Mouse (Mus musculus) intestine, embryonic 15.5 days (tissue): Measurements from ENCODE around the gene Gm49450. TPM values are rescaled to one million over a fixed set of nuclear protein-coding genes. Genes with fewer than 3 reads are reported as not detected.

ENCODE experiments used
- ATAC-seq: fragments of 200-750 bp; cut with Nextera tagmentation; 2 replicates; pipeline ENCODE4 v1.8.0; 2017; ENCODE audit warnings: moderate TSS enrichment, moderate library complexity
- H3K27ac ChIP-seq: fragments of 300-500 bp; sonication (generic); 2 replicates; pipeline ENCODE4 v1.5.1; 2015; ENCODE audit warnings: mild to moderate bottlenecking, inconsistent platforms
- H3K27me3 ChIP-seq: fragments of 300-500 bp; sonication (generic); replicated peaks from 2 replicates; pipeline ENCODE4 v1.6.1; 2015; ENCODE audit warnings: inconsistent platforms
- H3K36me3 ChIP-seq: fragments of 300-500 bp; sonication (generic); 2 replicates; pipeline ENCODE4 v1.6.1; 2015; ENCODE audit warnings: inconsistent platforms
- H3K4me1 ChIP-seq: fragments of 300-500 bp; sonication (generic); replicated peaks from 2 replicates; pipeline ENCODE4 v1.6.1; 2015; ENCODE audit warnings: inconsistent platforms
- H3K4me2 ChIP-seq: fragments of 300-500 bp; sonication (generic); replicated peaks from 2 replicates; pipeline ENCODE4 v1.6.1; 2015; ENCODE audit warnings: mild to moderate bottlenecking, inconsistent platforms
- H3K4me3 ChIP-seq: fragments of 300-500 bp; sonication (generic); replicated peaks from 2 replicates; pipeline ENCODE4 v1.5.1; 2015; ENCODE audit warnings: inconsistent platforms
- H3K9ac ChIP-seq: fragments of 300-500 bp; sonication (generic); 2 replicates; pipeline ENCODE4 v1.6.1; 2015; ENCODE audit warnings: inconsistent platforms
- H3K9me3 ChIP-seq: fragments of 300-500 bp; sonication (generic); 2 replicates; pipeline ENCODE4 v1.6.1; 2016; ENCODE audit warnings: inconsistent platforms
- WGBS: fragments of 180-500 bp; shearing (Covaris S2); methylation state at CpG from one replicate; pipeline ENCODE4 v1.1.7; 2015; 5-methylcytosine and 5-hydroxymethylcytosine counted together
- polyA plus RNA-seq: library from polyadenylated mRNA; unstranded; fragments of >200 nt; fragmentation: Nextera tagmentation; extraction: Ambion mirVana; gene quantifications from 2 replicates; pipeline ENCODE4 v1.2.1, GENCODE M21; 2015

Gene Gm49450
- polyA plus RNA-seq, 1 experiment from 2014 or later = not detected

DNA sequence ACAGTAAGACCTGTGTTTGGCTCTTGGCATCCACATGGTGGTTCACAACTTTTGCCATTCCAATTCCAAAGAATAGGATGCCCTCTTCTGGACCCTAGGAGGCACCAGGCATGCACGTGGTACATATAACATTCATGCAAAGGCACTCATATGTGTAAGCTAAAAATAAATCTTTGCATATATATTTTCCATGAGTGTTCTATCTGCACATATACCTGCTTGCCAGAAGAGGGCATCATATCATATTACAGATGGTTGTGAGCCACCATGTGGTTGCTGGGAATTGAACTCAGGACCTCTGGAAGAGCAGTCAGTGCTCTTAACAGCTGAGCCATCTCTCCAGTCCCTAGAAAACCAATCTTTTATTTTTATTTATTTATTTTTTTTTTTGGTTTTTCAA is 51.8 kb downstream of the Gm49450 start:
- H3K36me3 ChIP-seq = peaks cover 7% of the 10 kb centered on the region; the same call in 1 of the 2 replicates
- H3K4me2 ChIP-seq = no peak overlapping the region
- H3K9ac ChIP-seq = no peak overlapping the region
- H3K27ac ChIP-seq = no peak overlapping the region
- H3K4me3 ChIP-seq = no peak overlapping the region
- 57% methylated on average over 1 of the region's 1 CpGs for WGBS
- ATAC-seq = no peak
- H3K4me1 ChIP-seq = peaks cover 14% of the 10 kb centered on the region
- H3K9me3 ChIP-seq = no peaks in the 10 kb centered on the region
- peaks cover 29% of the 10 kb centered on the region for H3K27me3 ChIP-seq

DNA sequence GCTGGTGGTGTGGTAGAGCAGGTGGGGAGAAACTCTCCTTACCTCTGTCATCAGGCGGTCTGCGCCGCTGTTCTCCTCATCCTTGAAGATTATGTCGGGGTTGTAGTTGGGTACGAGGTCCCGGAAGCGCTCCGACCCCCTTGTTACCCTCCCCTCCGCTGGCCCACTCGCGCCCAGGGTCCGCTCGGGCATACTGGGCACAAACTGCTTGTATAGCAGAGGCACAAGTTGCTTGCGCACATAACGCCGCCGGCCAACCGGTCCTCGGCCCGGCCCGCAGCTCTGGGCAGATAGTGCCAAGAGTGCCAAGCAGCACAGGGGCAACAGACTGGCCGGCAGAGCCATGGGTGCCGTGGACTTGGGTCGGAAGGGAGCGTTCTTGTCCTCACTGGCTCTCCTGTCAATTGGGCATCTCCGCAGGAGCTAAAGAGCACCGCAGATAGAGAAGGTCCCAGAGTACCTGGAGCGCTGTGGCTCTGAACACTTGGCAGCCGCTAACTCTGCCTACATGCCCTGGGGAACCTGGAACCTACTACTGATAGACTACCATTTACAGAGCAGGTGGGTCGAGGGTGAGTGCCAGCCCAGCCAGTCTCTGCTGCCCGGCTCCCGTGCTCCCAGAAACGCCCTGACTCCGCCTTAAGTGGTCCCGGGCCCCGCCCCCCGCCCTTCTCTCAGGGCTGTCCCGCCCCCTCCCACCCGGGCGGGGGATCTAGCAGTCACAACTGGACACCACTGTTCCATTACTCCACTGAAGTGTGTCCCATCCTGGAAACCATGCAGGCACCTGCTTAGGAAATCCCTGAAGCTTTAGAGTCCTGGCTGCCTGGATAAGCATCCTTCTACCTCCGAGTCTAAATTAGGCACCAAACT is 55.2 kb downstream of the Gm49450 start, which contains the start of gene Dhh:
TSS of gene Dhh (minus strand) at position 613 of the 873 bp plus-strand sequence.
- H3K27me3 ChIP-seq = peaks cover 62% of the 10 kb centered on the region
- H3K36me3 ChIP-seq = no peaks in the 10 kb centered on the region
- H3K4me1 ChIP-seq = peaks cover 43% of the 10 kb centered on the region
- 0 out of 2 replicates have a peak within 1 kb of the TSS, but pooled peaks have one; percentile 9 for H3K9ac ChIP-seq
- 1% methylated on average over 41 of the region's 41 CpGs for WGBS
- H3K9me3 ChIP-seq = no peaks in the 10 kb centered on the region
- H3K4me2 ChIP-seq = peak within 1 kb of the TSS; percentile 50
- peak within 1 kb of the TSS; percentile 25 for H3K4me3 ChIP-seq
- ATAC-seq = no peak; the same call in 1 of the 2 replicates
- H3K27ac ChIP-seq = no peak within 1 kb of the TSS

DNA sequence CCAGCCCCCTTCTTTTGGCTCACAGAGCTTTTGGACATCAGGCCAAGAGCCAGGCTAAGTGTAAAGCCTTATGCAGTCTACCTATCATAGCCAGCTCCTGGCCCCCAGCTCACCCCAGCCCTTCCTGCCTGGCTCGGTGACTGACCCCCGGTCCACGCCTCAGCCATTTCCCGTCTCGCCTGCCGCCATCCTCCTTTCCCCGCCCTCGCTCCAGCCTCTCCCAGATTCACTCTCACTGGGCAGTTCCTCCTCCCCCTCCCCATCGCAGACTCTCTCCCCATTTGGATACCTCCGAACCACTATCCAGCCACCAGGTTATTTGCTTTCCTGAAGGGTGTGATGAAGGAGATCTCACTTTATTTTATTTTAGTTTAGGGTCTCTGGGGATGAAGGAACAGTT is 55.9 kb downstream of the Gm49450 start:
- 2% methylated on average over 10 of the region's 10 CpGs for WGBS

DNA sequence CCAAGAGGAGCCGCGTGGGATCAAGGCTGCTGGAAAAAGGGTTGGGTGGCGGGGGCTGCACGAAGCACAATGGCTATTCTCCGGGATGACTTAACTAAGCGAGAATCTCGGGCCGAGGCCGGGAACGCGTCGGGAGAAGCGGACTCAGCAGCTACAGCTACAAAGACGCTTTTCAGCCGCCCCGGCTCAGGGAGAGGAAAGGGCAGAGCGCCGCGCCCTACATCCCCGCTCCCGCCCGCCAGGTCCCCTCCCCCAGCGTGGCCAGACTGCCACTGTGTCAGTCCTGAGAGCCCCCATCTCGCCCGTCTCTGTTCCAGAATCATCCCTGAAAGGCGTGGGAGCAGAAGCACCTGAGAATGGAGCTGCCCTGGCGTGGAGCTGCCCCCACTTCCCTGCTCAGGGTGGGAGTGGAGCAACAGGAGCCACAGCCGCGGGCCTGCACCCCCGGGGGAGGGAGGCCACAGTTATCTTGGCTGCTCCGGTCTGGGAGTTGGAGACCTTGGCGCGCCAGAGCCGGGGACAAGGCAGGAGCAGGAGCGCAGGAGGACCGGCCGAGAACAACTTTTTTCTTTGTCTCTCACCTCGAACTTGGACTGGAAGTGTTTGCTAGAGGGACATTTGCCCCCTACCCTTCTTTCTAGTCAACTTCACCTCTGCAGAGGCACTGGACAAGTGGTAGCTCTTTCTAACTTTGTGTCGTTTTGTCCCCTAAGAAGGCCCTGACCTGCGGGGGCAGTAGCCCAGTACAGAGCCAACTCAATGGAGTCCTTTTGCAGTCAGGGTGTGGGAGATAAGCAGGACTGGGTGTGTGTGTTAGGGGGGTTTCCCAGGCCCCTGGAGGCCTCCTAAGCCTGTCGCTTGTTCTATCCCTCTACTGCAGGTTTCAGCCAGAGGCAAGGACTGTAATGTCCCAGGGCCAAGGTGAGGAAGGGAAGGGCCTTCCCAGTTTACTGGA is 57.4 kb downstream of the Gm49450 start:
- H3K4me1 ChIP-seq = peaks cover 45% of the 10 kb centered on the region
- H3K36me3 ChIP-seq = no peaks in the 10 kb centered on the region
- no peak overlapping the region for H3K27ac ChIP-seq
- H3K4me2 ChIP-seq = peak overlapping the region; percentile 96
- no peaks in the 10 kb centered on the region for H3K9me3 ChIP-seq
- H3K27me3 ChIP-seq = peaks cover 75% of the 10 kb centered on the region
- H3K4me3 ChIP-seq = peak overlapping the region; percentile 27
- WGBS = 3% methylated on average over 41 of the region's 41 CpGs
- H3K9ac ChIP-seq = peak overlapping the region; percentile 31
- ATAC-seq = no peak

More for the DNA sequence above, 55.9 kb downstream of the Gm49450 start:
- no peak for ATAC-seq
- Histone ChIP-seq H3K36me3 (no peaks in the 10 kb centered on the region), H3K4me1 (peaks cover 43% of the 10 kb centered on the region), H3K9ac (no peak overlapping the region), H3K9me3 (no peaks in the 10 kb centered on the region), H3K4me2 (peak overlapping the region; percentile 50; the same call in 1 of the 2 replicates), H3K27ac (no peak overlapping the region), H3K4me3 (peak overlapping the region; percentile 25), H3K27me3 (peaks cover 69% of the 10 kb centered on the region)

DNA sequence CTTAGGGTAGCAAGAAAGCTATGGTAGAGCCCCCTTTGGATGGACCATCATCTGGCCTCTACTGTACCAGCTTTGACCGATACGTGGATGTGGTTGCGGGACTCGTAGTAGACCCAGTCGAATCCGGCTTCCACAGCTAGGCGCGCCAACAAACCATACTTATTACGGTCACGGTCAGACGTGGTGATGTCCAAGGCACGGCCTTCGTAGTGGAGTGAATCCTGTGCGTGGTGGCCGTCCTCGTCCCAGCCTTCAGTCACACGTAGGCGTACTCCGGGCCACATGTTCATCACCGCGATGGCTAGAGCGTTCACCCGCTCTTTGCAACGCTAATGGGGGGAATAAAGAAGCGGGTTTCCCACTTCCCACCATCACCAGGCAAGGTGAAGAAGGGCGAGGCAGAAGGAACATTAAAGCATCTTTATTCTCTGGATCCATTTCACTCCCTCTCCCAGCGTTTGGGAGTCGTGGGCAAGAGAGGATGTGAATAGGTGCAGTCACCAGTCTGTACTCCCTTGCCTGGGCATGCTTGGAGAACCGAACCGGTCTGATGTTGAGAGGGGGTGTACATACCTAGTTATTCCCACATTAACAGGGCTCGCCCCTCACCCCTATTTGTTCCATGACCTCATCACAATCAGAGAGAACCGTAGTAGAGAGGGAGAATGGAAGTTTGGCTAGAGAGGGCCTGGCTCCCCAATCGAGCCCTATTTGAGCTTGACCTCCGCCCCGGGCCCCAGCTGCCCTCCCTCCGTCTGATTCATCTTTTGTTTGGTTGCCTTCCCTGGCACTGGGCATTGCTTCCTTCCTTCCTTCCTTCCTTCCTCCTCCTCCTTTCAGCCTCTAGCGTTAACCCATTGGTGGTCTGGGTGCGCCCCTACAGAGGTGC is 58.4 kb downstream of the Gm49450 start:
- H3K9ac ChIP-seq = peak overlapping the region; percentile 31; the same call in 1 of the 2 replicates

DNA sequence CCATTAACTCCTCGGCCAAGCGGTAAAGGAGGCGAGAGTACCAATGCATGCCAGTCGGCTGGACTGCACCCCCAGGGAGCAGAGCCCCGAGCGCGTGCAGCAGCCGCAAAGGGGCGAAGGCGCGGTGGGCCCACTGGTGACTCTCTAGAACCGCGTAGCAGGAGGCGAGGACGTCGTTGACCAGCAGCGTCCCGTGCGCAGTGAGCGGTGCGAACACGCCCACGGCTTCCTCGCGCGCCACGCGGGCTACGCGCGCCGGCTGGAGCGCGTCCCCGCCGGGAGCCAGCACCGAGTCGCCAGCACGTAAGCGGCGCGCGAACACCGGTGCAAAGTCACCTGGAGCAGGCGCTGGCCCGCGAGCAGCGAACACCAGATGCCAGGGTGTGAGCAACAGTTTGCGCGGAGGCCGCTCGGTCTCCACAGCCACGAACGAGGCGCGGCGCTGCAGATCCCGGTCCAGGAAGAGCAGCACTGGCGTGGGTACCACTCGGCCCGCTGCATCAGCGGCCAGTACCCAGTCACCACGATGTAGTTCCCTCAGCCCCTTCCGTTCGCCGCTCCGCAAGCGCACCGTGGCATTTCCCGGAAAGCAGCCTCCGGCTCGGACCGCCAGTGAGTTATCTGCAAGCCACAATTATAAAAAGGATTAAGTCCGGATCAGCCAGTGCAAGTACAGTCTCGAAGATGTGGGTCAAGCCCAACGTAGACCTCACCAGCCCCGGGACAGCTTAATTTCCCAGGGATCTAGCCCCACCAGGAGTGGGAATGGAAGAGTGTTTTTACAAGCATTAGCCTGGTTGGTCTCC is 59.2 kb downstream of the Gm49450 start, which contains the start of gene Rhebl1:
TSS of gene Rhebl1 (minus strand) at position 601 of the 806 bp plus-strand sequence.
- H3K4me2 ChIP-seq = peak within 1 kb of the TSS; percentile 96
- H3K9me3 ChIP-seq = no peaks in the 10 kb centered on the region
- no peak within 1 kb of the TSS for H3K27ac ChIP-seq
- peak within 1 kb of the TSS; percentile 54 for H3K4me3 ChIP-seq
- ATAC-seq = peak; percentile 17; the same call in 1 of the 2 replicates
- H3K4me1 ChIP-seq = peaks cover 45% of the 10 kb centered on the region
- WGBS = under 1% methylated on average over 77 of the region's 77 CpGs
- H3K27me3 ChIP-seq = peaks cover 71% of the 10 kb centered on the region
- H3K36me3 ChIP-seq = no peaks in the 10 kb centered on the region
- H3K9ac ChIP-seq = peak within 1 kb of the TSS; percentile 46

More for the DNA sequence above, 58.4 kb downstream of the Gm49450 start:
- WGBS = 6% methylated on average over 38 of the region's 38 CpGs
- Histone ChIP-seq H3K4me1 (peaks cover 45% of the 10 kb centered on the region), H3K36me3 (no peaks in the 10 kb centered on the region), H3K4me3 (peak overlapping the region; percentile 54), H3K4me2 (peak overlapping the region; percentile 96), H3K27me3 (peaks cover 75% of the 10 kb centered on the region), H3K27ac (no peak overlapping the region), H3K9me3 (no peaks in the 10 kb centered on the region)
- ATAC-seq = no peak

DNA sequence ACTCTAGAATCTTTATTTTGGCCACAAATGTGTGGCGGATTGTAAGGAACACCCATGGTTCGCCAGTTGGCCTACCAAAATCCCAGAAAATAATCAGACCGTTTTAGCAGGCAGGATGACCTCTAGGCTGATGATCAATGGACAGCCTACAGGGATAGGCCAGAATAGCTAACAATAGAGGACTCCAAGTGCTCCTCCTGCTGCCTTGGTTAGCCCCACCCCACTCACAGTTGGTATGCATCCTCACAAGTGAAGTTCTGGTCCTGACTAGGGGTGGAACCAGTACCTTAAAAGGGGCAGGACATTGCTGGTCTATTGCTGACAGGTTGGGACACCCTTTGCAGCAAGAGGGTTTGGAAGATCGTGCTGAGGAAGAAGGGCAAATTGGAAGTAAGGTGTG is 60.3 kb downstream of the Gm49450 start:
- Histone ChIP-seq H3K4me1 (peaks cover 39% of the 10 kb centered on the region), H3K27ac (no peak overlapping the region), H3K36me3 (no peaks in the 10 kb centered on the region), H3K9me3 (no peaks in the 10 kb centered on the region), H3K4me3 (no peak overlapping the region), H3K27me3 (peaks cover 60% of the 10 kb centered on the region), H3K4me2 (no peak overlapping the region), H3K9ac (no peak overlapping the region)
- 61% methylated on average over 4 of the region's 4 CpGs for WGBS
- ATAC-seq = no peak

DNA sequence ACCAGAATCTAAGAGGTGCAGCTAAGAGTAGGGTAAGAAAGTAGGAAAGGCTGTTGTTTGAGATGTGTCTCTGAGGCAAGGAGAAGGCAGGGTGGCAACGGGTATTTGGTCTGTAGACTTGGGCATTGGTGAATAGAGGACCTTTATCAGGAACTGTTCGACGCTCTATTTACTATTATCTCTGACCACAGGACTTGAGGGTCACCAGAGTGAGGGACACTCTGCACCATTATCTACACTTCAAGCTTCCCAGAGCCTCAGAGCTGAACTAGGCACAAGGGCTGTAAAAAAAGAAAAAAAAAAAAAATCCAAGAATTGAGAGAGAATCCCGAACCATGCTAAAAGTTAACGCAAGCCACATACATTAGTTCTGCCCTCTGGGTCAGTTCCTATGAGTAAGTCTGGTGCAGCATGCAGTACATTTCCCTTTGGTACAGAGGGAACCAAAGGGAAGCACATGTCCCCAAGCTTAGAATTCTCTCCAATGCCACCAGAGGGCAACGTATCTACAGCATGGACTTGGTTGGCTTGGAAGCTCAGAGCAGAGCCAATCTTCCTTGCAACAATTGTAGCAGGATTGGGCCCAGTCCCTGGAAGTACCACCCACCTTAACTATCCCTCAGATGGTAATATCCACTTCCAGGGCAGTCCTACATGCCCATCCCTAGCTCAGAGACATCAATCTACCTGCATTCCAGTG is 61.3 kb downstream of the Gm49450 start:
- 43% methylated on average over 6 of the region's 6 CpGs for WGBS

DNA sequence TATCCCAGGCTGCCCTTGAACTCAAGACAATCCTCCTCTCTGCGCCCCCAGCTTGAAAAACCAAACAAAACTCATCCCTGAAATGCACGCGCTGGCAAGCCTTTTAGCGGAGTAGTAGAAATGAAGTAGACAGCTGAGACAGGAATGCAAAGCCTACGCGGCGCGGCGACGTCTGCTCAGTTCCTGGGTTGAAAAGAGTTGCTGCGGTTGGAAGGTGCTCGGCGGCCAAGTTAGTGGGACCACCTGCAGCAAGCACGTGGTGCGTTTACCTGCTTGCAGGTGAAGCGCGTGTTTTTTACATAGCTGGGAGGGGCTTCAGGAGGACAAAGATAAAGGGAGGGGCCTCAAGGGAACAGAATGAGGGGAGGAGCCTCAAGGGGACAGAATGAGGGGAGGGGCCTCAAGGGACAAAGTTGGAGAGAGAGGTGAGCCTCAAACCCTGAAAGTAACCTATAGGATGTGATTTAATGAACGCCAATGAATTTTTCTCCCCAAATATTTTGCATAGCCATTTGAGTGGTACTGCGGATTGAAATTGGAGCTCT is 62.1 kb downstream of the Gm49450 start:
- ATAC-seq = peak; percentile 62
- Histone ChIP-seq H3K36me3 (no peaks in the 10 kb centered on the region), H3K9me3 (no peaks in the 10 kb centered on the region), H3K27ac (no peak overlapping the region), H3K4me2 (peak overlapping the region; percentile 58), H3K9ac (peak overlapping the region; percentile 32; the same call in 1 of the 2 replicates), H3K27me3 (peaks cover 44% of the 10 kb centered on the region), H3K4me3 (peak overlapping the region; percentile 24), H3K4me1 (peaks cover 30% of the 10 kb centered on the region)
- 11% methylated on average over 19 of the region's 19 CpGs for WGBS

More for the DNA sequence above, 61.3 kb downstream of the Gm49450 start:
- Histone ChIP-seq H3K27me3 (peaks cover 50% of the 10 kb centered on the region), H3K4me2 (no peak overlapping the region), H3K9me3 (no peaks in the 10 kb centered on the region), H3K4me3 (no peak overlapping the region), H3K36me3 (no peaks in the 10 kb centered on the region), H3K9ac (no peak overlapping the region), H3K4me1 (peaks cover 31% of the 10 kb centered on the region), H3K27ac (no peak overlapping the region)
- ATAC-seq = peak; percentile 65

DNA sequence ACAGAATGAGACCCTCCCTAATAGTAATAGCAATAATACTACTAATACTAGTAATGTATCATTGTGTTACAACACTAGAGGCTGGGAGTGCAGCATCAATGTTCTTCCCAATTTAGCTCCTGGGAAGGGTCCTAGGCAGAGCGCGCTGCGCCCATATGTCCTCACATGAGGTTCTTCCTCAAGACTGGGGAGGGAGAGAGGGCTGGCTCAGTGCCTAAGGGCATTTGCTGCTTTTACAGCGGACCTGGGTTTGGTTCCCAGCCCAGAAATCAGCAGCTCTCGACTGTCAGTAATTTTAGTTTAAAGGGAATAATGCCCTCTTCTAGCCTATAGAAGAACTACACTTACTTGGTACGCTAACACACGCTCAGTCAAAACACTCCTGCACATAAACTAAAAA is 65.8 kb downstream of the Gm49450 start:
- Histone ChIP-seq H3K9ac (no peak overlapping the region), H3K4me2 (no peak overlapping the region), H3K4me3 (no peak overlapping the region), H3K36me3 (no peaks in the 10 kb centered on the region), H3K4me1 (0 out of 2 replicates have a peak, but pooled peaks cover 3% of the 10 kb centered on the region), H3K27me3 (peaks cover 6% of the 10 kb centered on the region; the same call in 1 of the 2 replicates), H3K27ac (no peak overlapping the region), H3K9me3 (no peaks in the 10 kb centered on the region)
- ATAC-seq = no peak
- 78% methylated on average over 7 of the region's 7 CpGs for WGBS
